Mouse (Mus musculus) heart, postnatal 4 days (tissue): ENCODE data around the gene Rfxank. TPM values are rescaled to one million over a fixed set of nuclear protein-coding genes. Genes with fewer than 3 reads are reported as not detected.

Experiments used
- DNase-seq: peaks from one replicate; pipeline ENCODE4 v3.0.0; 2021
- microRNA-seq, 2 experiments: library from miRNA; unstranded; fragments of <30 nt; microRNA quantifications; one replicate each; pipeline ENCODE4 v1.2.0; 2021 to 2022
- total RNA-seq, 2 experiments: library from RNA; stranded (reverse); gene quantifications; 2 replicates each; pipeline ENCODE4 v1.2.3; 2021

The Rfxank gene
- total RNA-seq, 2 experiments from 2014 or later: 25.4 to 25.8 TPM

- peak; percentile 51 for DNase-seq
These were observed 34.4 kb downstream of the Rfxank start for GRCm38 (mm10) chr8:70104506-70104905.

DNA sequence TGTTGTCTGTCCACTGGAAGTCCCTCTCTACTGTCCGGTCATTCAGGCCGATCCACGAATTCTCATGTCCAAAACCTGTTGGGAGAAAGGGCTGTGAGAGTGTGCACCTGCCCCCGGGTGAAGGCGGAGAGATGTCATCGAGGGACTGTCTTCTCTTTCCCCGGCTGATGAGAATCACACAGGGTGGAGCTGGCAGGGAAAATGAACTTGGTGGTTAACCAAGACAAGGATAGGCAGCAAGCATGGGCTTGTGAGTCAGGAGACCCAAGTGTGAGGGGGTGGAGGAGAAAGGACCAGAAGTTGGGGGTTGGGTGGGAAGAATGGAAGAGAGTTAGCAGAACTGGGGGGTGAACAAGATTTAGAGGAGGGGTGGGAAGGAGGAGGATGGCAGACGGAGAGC lies 38.7 kb downstream of the Rfxank start:
- no peak for DNase-seq

DNA sequence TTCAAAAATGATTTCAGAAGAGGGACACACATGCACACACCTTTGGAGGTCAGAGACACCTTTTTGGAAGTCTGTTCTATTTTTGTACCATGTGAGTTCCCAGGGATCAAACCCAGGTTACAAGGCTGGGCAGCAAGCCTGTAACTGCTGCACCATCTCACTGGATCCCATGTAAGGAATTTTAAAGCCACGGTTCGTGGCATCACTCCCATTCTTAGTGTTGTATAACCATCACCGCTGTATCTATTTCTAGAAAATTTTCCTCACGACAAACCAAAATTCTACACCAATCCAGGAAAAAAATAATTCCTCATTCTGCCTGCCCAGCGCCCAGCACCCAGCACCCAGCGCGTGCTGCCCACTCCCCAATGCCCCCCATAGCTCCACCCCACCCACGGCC lies 39.7 kb downstream of the Rfxank start:
- DNase-seq: no peak

DNA sequence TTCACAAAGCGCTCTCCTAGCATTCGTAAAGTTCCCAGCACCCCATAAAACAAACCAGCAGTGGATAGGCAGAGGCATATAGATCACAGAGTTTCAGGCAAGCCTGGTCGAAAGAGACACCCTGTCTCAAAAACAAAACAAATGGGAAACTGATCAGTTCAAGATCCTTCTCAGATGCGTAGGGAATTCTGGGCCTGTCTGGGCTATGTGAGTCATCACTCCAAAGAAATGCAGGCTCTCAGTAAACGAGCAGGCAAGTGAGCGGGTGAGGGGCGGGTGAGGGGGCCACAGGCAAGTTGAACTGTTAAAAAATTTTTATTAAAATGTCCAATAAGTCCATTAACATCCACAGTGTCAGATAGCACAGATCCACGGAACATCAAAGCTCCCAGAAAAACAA lies 46.2 kb downstream of the Rfxank start:
- DNase-seq: no peak

DNA sequence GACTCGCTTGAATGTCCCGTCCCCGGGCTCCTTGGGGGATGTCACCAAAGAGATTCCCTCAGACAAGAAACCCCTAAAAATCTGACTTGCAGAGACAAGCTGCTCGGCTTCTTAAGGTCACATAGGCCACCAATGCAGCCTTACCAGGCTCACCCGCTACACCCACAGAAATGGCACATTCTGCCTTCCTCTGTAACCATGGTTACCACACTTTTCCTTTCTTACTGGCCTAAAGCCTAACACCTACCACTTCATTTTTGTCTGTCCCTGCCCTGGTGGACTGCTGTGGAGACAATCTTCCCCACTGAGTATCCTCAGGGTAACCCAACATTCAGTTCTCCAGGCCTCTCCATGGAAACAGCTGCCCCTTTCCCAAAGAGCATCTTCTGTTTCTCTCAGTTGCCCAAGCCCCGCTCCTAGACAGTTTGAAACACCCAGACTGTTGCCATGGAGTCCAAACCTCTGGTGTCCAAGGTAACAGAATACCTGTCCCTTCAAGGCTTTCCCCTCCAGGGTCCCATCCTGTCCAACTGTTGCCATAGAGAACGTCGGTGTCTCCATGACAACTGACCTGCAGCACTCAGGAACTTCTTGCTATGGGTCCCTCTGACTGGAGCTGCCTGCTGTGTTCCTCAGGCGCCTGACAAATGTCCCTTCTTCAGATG lies 49.5 kb downstream of the Rfxank start:
- no peak for DNase-seq

DNA sequence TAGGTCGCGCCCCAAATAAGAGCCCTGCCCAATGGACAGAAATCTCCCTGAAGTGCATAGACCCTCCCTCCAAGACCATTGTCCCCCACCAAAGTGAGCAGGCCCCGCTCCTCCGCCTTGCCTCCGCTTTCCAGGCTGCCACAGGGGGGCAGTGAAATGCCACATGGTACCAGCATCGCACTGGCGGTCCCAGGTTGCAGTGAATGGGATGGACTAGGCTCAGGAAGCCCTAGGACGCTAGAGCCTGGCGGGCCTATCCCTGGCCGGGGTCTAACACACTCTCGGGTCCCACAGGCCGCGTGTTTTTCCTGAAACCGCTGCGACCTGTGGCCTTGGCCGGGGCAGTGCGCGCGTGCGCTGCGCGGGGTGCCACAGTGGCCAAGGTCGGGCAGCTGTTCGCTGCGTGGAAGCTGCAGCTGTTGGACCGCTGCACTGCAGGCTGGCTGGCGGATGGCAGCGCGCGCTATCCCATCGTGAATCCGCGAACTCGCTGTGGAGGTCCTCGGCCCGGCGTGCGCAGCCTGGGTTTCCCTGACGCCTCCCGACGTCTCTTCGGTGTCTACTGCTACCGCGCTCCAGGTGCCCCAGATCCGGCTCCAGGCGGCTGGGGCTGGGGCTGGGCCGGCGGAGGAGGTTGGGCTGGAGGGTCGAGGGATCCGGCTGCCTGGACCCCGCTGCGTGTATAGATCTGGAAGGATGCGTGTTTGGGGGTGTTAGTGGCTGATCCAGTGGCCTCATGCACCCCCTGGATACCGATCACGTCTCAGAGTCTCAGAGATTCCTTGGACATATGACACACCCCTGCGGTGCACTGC lies 50.9 kb downstream of the Rfxank start:
- DNase-seq: peak; percentile 61

GRCm38 (mm10) chr8:70087237-70087636 lies 51.7 kb downstream of the Rfxank start:
- no peak for DNase-seq

GRCm38 (mm10) chr8:70086151-70086550 lies 52.8 kb downstream of the Rfxank start:
- DNase-seq: no peak

- no peak for DNase-seq
These were observed 54.5 kb downstream of the Rfxank start for GRCm38 (mm10) chr8:70084191-70085065.

- peak; percentile 46 for DNase-seq
These were observed 55.7 kb downstream of the Rfxank start, which contains the start of gene Hapln4 for GRCm38 (mm10) chr8:70083285-70083684. Gene Hapln4, plus strand, starts transcription at chr8:70083457.

GRCm38 (mm10) chr8:70081976-70082375 lies 57.0 kb downstream of the Rfxank start:
- DNase-seq: no peak

Small RNAs within 50 kb of the gene (microRNA-seq; reads per million reads assigned to microRNA genes)
- 0 to 0.69 reads per million in 2 experiments for gene Mir7066

Other genes starting within 250 kb of the Rfxank start
- gene Tssk6, start 237.0 kb downstream of the Rfxank start, total RNA-seq: under 1 TPM in 1 of 2 experiments, not detected in 1; 0.33 TPM
- gene Ndufa13, start 236.6 kb downstream of the Rfxank start, total RNA-seq: 100 to 1,000 TPM; 286 to 326 TPM
- 1 to 10 TPM; 6.2 to 8.6 TPM for gene Yjefn3, start 236.4 kb downstream of the Rfxank start, total RNA-seq
- gene Gatad2a, start 142.8 kb downstream of the Rfxank start, total RNA-seq: 10 to 100 TPM; 75.9 to 79.5 TPM
- 10 to 100 TPM; 39.5 to 40.8 TPM for gene Mau2, start 96.4 kb downstream of the Rfxank start, total RNA-seq
- 10 to 100 TPM; 23.2 to 23.8 TPM for gene Sugp1, start 96.3 kb downstream of the Rfxank start, total RNA-seq
- 1 to 10 TPM in 1 of 2 experiments, under 1 TPM in 1; 0.95 to 1.0 TPM for gene Tm6sf2, start 66.2 kb downstream of the Rfxank start, total RNA-seq
- not detected for gene Hapln4, start 55.7 kb downstream of the Rfxank start, total RNA-seq
- gene Ncan, start 18.3 kb downstream of the Rfxank start, total RNA-seq: 1 to 10 TPM in 1 of 2 experiments, under 1 TPM in 1; 0.81 to 1.2 TPM
- 10 to 100 TPM; 14.8 to 17.1 TPM for gene Nr2c2ap, start 7.8 kb downstream of the Rfxank start, total RNA-seq
- 10 to 100 TPM; 28.0 to 29.1 TPM for gene Borcs8, start 345 bp upstream of the Rfxank start, total RNA-seq
- under 1 TPM; 0.20 to 0.21 TPM for gene Mef2b, start 557 bp upstream of the Rfxank start, total RNA-seq
- gene Tmem161a, start 33.2 kb upstream of the Rfxank start, total RNA-seq: 100 to 1,000 TPM; 100 to 110 TPM
- gene Slc25a42, start 73.2 kb upstream of the Rfxank start, total RNA-seq: 10 to 100 TPM; 25.9 to 28.0 TPM
- 10 to 100 TPM; 52.2 to 55.4 TPM for gene Sugp2, start 95.1 kb upstream of the Rfxank start, total RNA-seq
- 10 to 100 TPM; 10.2 to 10.6 TPM for gene Armc6, start 95.3 kb upstream of the Rfxank start, total RNA-seq
- 10 to 100 TPM; 36.2 to 36.4 TPM for gene Homer3, start 143.7 kb upstream of the Rfxank start, total RNA-seq
- 10 to 100 TPM; 37.2 to 46.4 TPM for gene Ddx49, start 163.3 kb upstream of the Rfxank start, total RNA-seq
- 100 to 1,000 TPM; 176 to 179 TPM for gene Cope, start 163.4 kb upstream of the Rfxank start, total RNA-seq
- gene Cers1, start 176.6 kb upstream of the Rfxank start, total RNA-seq: under 1 TPM; 0.43 to 0.56 TPM
- gene Gdf1, start 190.7 kb upstream of the Rfxank start, total RNA-seq: under 1 TPM in 1 of 2 experiments, not detected in 1; 0.60 TPM
- 10 to 100 TPM; 44.1 to 45.9 TPM for gene Upf1, start 214.1 kb upstream of the Rfxank start, total RNA-seq
- gene Comp, start 234.4 kb upstream of the Rfxank start, total RNA-seq: 1 to 10 TPM; 2.5 to 2.6 TPM